In the genomic region with DNA sequence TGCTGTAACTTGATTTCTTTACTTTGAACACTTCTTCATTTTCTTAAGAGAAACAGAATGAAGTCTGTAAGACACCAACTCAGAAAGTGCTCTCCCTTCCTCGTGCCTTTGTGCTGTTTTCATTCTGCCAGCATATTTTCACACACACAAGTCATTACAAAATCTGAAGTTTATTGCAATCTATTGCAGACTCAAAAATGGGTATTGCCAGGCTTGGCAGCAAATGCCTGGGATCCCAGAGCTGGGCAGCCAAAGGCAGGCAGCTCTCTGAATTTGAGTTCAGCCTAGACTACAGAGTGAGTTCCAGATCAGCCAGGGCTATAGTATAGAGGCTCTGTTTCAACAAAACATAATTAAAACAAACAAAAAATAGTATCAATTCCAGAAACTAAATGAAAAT, we compare ENCODE assay signal across 9 mouse cellular contexts. TPM values are rescaled to one million over a fixed set of nuclear protein-coding genes. Genes with fewer than 3 reads are reported as not detected.
DNase-seq lines count a peak whose midpoint lies in the region; ATAC-seq and TF ChIP-seq lines count a peak whose summit lies in the region.
"Had no signal": no experiment of that assay in that cellular context is flagged by ENCODE, and none has a peak within 500 bp of the region (broad histone marks: within the 10 kb centered on the region; RNA-seq: fewer than 3 reads in every experiment).

No protein-coding gene starts in this region.

- no peak for ATAC-seq in heart, embryonic 16.5 days (replicated peaks; ENCODE audit: extremely low read depth, insufficient read depth, low FRiP score)
- ATAC-seq in liver, embryonic 16.5 days (ENCODE audit: low read depth), result no peak

- intact Hi-C loops in heart, postnatal 25 days (cut with DNase I), result no loop called here

- peak; percentile 69 for DNase-seq in heart, adult 11 months
- no peak for DNase-seq in heart, postnatal 25 days (ENCODE audit: low spot score)
- no peak for DNase-seq in spleen, postnatal 10 days (ENCODE audit: low spot score in 2 of 2)
- DNase-seq in urinary bladder, postnatal 36 days (ENCODE audit: low spot score in 2 of 2), result no peak
- DNase-seq in thymus, adult 2 months, result no peak

- H3K9ac ChIP-seq in heart, embryonic 16.5 days (ENCODE audit: low read length), result peak overlapping the region; percentile 62
- peak overlapping the region; percentile 41; the same call in 1 of the 2 replicates for H3K9ac ChIP-seq in liver, embryonic 16.5 days (ENCODE audit: low read depth, low read length)

- peak overlapping the region; percentile 91 for H3K4me3 ChIP-seq in E14TG2a.4 (replicated peaks; ENCODE audit: low read length)
- peak overlapping the region; percentile 24 for H3K4me3 ChIP-seq in heart, embryonic 16.5 days (ENCODE audit: low read length)
- peak overlapping the region; percentile 48 for H3K4me3 ChIP-seq in liver, embryonic 16.5 days (ENCODE audit: low read depth, low read length)
- H3K4me3 ChIP-seq in thymus, adult 2 months (ENCODE audit: control insufficient read depth, insufficient read depth, low read length), result no peak overlapping the region

- no peak for TF ChIP-seq CTCF in E14TG2a.4 (conservative IDR thresholded peaks at IDR 0.05; ENCODE audit: low read length)
- TF ChIP-seq CTCF in thymus, adult 2 months (IDR thresholded peaks at IDR 0.05; ENCODE audit: borderline replicate concordance, control insufficient read depth, extremely low read depth, insufficient read depth, low read length, poor library complexity), result no peak

- H3K27me3 ChIP-seq in E14TG2a.4 (ENCODE audit: insufficient read depth, low read length), result no peaks in the 10 kb centered on the region
- no peaks in the 10 kb centered on the region for H3K27me3 ChIP-seq in heart, embryonic 16.5 days (ENCODE audit: control insufficient read depth, insufficient read depth, low read length)
- no peaks in the 10 kb centered on the region for H3K27me3 ChIP-seq in liver, embryonic 16.5 days (ENCODE audit: control insufficient read depth, insufficient read depth, low read depth, low read length)
- H3K27me3 ChIP-seq in thymus, adult 2 months (ENCODE audit: control insufficient read depth, insufficient read depth, low read length), result no peaks in the 10 kb centered on the region

- WGBS in heart, embryonic 16.5 days, result 36% methylated on average over 1 of the region's 1 CpGs
- 38% methylated on average over 1 of the region's 1 CpGs for WGBS in liver, embryonic 16.5 days (ENCODE audit: insufficient replicate concordance)
- WGBS in thymus, adult 2 months, result 29% methylated on average over 1 of the region's 1 CpGs

- H3K27ac ChIP-seq in heart, embryonic 16.5 days (ENCODE audit: low read length), result no peak overlapping the region
- no peak overlapping the region for H3K27ac ChIP-seq in liver, embryonic 16.5 days (ENCODE audit: low read length)
- H3K27ac ChIP-seq in thymus, adult 2 months (ENCODE audit: control insufficient read depth, insufficient read depth, low read length), result no peak overlapping the region

- H3K4me1 ChIP-seq in E14TG2a.4 (replicated peaks; ENCODE audit: low read depth, low read length), result peaks cover 32% of the 10 kb centered on the region
- H3K4me1 ChIP-seq in heart, embryonic 16.5 days (ENCODE audit: control insufficient read depth, insufficient read depth, low read length), result peaks cover 13% of the 10 kb centered on the region
- H3K4me1 ChIP-seq in liver, embryonic 16.5 days (ENCODE audit: control insufficient read depth, low read depth, low read length), result peaks cover 18% of the 10 kb centered on the region
- H3K4me1 ChIP-seq in thymus, adult 2 months (replicated peaks; ENCODE audit: control insufficient read depth, insufficient read depth, low read length), result peaks cover 8% of the 10 kb centered on the region

- H3K9me3 ChIP-seq in E14TG2a.4 (ENCODE audit: low read length), result no peaks in the 10 kb centered on the region
- H3K9me3 ChIP-seq in heart, embryonic 16.5 days (replicated peaks; ENCODE audit: control insufficient read depth, low read length), result no peaks in the 10 kb centered on the region
- H3K9me3 ChIP-seq in liver, embryonic 16.5 days (replicated peaks; ENCODE audit: control insufficient read depth, low read length), result no peaks in the 10 kb centered on the region

- peak overlapping the region; percentile 62 for H3K4me2 ChIP-seq in heart, embryonic 16.5 days (ENCODE audit: low read depth, low read length)
- H3K4me2 ChIP-seq in liver, embryonic 16.5 days (ENCODE audit: low read depth, low read length), result peak overlapping the region; percentile 78

- H3K36me3 ChIP-seq in E14TG2a.4 (ENCODE audit: insufficient read depth, low read length), result peaks cover 39% of the 10 kb centered on the region
- peaks cover 3% of the 10 kb centered on the region; the same call in 1 of the 2 replicates for H3K36me3 ChIP-seq in heart, embryonic 16.5 days (ENCODE audit: control insufficient read depth, insufficient read depth)
- H3K36me3 ChIP-seq in liver, embryonic 16.5 days (ENCODE audit: control insufficient read depth, insufficient read depth), result peaks cover 10% of the 10 kb centered on the region; the same call in 1 of the 2 replicates
- H3K36me3 ChIP-seq in thymus, adult 2 months (ENCODE audit: control insufficient read depth, insufficient read depth, low read length), result peaks cover 9% of the 10 kb centered on the region; the same call in 1 of the 2 replicates

- TF ChIP-seq POLR2A in thymus, adult 2 months (IDR thresholded peaks at IDR 0.05; ENCODE audit: control insufficient read depth, extremely low read depth, insufficient read depth, low read length, poor library complexity), result no peak

RNA-seq across cellular contexts. Expression of gene Paxbp1, which starts 1.7 kb away (rescaled TPM):
- total RNA-seq in heart, postnatal 25 days (2021), result 10 to 100 TPM; 15.7 to 16.0 TPM
- polyA plus RNA-seq in heart, embryonic 16.5 days (2015; fragmentation: Nextera tagmentation; extraction: Ambion mirVana), result 40.6 and 43.4 TPM in 2 replicates
- polyA plus RNA-seq in liver, embryonic 16.5 days (2015; fragmentation: Nextera tagmentation; extraction: Ambion mirVana), result 15.4 and 18.3 TPM in 2 replicates
- 30.6 and 32.9 TPM in 2 replicates for polyA plus RNA-seq in thymus, adult 2 months (2012; rRNA removed)

RNA-seq across cellular contexts. Expression of gene Synj1, which starts 31.5 kb away (rescaled TPM):
- 10 to 100 TPM; 27.6 to 29.5 TPM for total RNA-seq in heart, postnatal 25 days (2021)
- polyA plus RNA-seq in heart, embryonic 16.5 days (2015; fragmentation: Nextera tagmentation; extraction: Ambion mirVana), result 10.8 and 11.2 TPM in 2 replicates
- 20.4 and 23.8 TPM in 2 replicates for polyA plus RNA-seq in liver, embryonic 16.5 days (2015; fragmentation: Nextera tagmentation; extraction: Ambion mirVana)
- 51.6 and 66.8 TPM in 2 replicates for polyA plus RNA-seq in thymus, adult 2 months (2012; rRNA removed)

RNA-seq across cellular contexts. Expression of gene 4932438H23Rik, which starts 52.3 kb away (rescaled TPM):
- total RNA-seq in heart, postnatal 25 days (2021), result not detected
- 0.40 TPM in 1 of 2 replicates, not detected in the other for polyA plus RNA-seq in heart, embryonic 16.5 days (2015; fragmentation: Nextera tagmentation; extraction: Ambion mirVana)
- not detected in 2 replicates for polyA plus RNA-seq in liver, embryonic 16.5 days (2015; fragmentation: Nextera tagmentation; extraction: Ambion mirVana)
- 0.33 and 1.1 TPM in 2 replicates for polyA plus RNA-seq in thymus, adult 2 months (2012; rRNA removed)
- polyA plus RNA-seq: spleen, adult 2 months had no signal
